Mouse (Mus musculus): ENCODE results near the gene Klf7. TPM values are rescaled to one million over a fixed set of nuclear protein-coding genes. Genes with fewer than 3 reads are reported as not detected.

Klf7 gene
- polyA plus RNA-seq, 1 experiment from 2014 or later, result 127 TPM

DNA sequence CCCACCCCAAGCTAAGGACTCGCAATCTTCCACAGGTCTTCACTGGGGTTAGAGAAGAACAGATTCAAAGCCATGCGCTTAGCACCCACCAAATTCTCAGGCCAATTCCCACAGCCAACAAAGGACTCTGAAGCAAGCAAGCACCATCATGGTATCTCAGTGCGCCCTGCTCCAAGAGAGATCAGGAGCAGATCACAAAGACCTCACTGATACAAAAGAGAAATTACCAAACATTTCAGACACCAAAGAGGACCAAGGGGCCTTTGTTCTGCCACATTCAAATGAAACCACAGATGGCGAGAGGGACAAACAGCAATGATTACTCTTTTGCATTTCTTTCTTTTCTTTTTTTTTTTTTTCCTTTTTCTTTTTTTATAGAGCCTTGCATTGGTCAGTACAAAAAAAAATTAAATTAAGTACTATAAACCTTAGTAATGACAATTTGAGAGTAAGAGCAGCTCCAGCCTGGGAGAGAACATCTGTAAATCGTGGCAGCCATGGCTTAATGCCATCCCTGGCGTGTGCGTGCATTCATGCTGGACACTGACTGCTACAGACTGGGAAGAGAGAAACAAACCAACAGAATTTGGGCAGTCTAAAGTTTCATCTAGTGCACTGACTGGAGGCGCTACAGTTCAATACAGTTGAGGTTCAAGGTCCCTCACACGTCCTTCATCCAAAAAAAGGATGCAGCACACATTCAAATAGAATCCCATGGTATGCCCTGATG lies 89.4 kb downstream of the Klf7 start:
- peaks cover 14% of the 10 kb centered on the region; the same call in 1 of the 2 replicates for H3K36me3 ChIP-seq (ENCODE audit: control insufficient read depth, insufficient read depth, low read length)
- H3K4me1 ChIP-seq (ENCODE audit: control insufficient read depth, insufficient read depth, low read depth, low read length), result peaks cover 4% of the 10 kb centered on the region
- H3K27me3 ChIP-seq (replicated peaks; ENCODE audit: control insufficient read depth, insufficient read depth, low read length), result no peaks in the 10 kb centered on the region
- ATAC-seq, result no peak
- H3K4me2 ChIP-seq (ENCODE audit: low read length), result no peak overlapping the region
- H3K4me3 ChIP-seq (ENCODE audit: low read length), result no peak overlapping the region
- H3K9ac ChIP-seq (ENCODE audit: low read depth, low read length), result no peak overlapping the region
- 81% methylated on average over 9 of the region's 9 CpGs for WGBS
- H3K27ac ChIP-seq (ENCODE audit: low read depth, low read length), result no peak overlapping the region
- no peaks in the 10 kb centered on the region for H3K9me3 ChIP-seq (ENCODE audit: control insufficient read depth, low read length)

DNA sequence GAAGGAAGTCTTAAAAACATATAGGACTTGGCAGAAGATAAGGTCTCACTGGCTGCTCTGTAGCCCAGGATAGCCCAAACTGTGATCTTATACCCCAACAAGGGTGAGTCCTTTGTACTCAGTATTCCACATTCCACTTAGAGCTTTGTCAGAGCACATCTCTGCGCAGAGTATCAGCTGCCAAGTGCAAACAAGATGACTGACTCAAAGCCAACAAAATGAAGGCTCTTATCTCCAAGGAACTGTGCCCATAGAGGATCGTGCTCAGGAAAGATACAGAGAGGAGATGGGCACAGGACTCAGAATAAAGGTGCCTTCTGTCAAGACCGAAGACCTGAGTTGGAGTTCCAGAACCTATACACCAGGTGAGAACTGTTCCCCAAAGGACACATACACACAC lies 100.1 kb downstream of the Klf7 start:
- Histone ChIP-seq H3K4me2 (ENCODE audit: low read length) (no peak overlapping the region), H3K36me3 (ENCODE audit: control insufficient read depth, insufficient read depth, low read length) (no peaks in the 10 kb centered on the region), H3K9ac (ENCODE audit: low read depth, low read length) (no peak overlapping the region), H3K4me3 (ENCODE audit: low read length) (no peak overlapping the region), H3K4me1 (ENCODE audit: control insufficient read depth, insufficient read depth, low read depth, low read length) (peaks cover 10% of the 10 kb centered on the region), H3K27me3 (replicated peaks; ENCODE audit: control insufficient read depth, insufficient read depth, low read length) (no peaks in the 10 kb centered on the region), H3K27ac (ENCODE audit: low read depth, low read length) (no peak overlapping the region), H3K9me3 (ENCODE audit: control insufficient read depth, low read length) (no peaks in the 10 kb centered on the region)
- WGBS, result 95% methylated on average over 3 of the region's 3 CpGs
- ATAC-seq, result no peak

DNA sequence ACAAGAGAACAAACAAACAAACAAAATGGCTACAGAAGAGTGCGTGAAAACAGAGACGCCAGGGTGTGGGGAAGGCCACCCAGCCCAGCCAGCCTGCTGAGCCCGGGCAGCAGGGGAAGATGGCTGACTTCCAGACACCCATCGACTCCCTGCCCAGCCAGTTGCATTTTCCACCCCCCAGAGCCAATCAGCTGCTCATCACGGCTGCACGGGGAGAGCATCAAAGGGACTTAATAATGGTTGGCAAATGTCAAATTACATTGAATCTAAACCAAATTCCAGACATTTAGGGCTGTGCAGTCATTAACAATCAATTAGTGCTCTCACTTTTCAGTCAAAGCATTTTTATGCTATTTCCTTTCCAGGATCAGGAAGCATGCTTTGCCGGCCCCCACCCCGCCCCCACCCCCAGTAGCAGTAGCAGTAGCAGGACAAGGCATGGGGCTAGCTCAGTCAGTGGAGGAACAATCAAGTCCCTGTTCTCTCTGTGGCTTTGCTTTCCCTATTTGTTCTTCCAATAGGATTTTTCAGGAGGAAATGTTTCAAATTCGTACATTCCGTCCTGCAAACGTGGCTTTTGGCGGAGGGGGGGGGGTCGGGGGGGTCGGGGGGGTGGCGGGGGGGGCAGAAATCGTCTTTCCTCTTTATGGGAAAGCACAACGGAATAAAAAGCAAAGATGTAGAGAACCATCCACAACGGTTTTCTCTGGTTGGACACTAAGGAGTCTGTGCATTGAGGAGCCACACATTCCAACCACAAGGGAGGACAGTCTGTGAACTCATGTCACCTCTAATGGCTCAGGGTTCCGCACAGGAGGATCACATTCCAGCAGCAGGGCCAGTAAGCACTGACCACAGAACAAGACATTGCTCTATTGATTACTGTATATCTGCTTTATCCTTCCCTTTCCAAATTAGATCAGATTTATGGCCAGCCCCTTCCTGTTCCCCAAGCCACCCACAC lies 101.1 kb downstream of the Klf7 start:
- Histone ChIP-seq H3K27me3 (replicated peaks; ENCODE audit: control insufficient read depth, insufficient read depth, low read length) (no peaks in the 10 kb centered on the region), H3K36me3 (ENCODE audit: control insufficient read depth, insufficient read depth, low read length) (no peaks in the 10 kb centered on the region), H3K4me1 (ENCODE audit: control insufficient read depth, insufficient read depth, low read depth, low read length) (peaks cover 10% of the 10 kb centered on the region), H3K4me3 (ENCODE audit: low read length) (no peak overlapping the region), H3K9me3 (ENCODE audit: control insufficient read depth, low read length) (no peaks in the 10 kb centered on the region), H3K27ac (ENCODE audit: low read depth, low read length) (peak overlapping the region; percentile 36; the same call in 1 of the 2 replicates), H3K4me2 (ENCODE audit: low read length) (peak overlapping the region; percentile 36), H3K9ac (ENCODE audit: low read depth, low read length) (no peak overlapping the region; the same call in 1 of the 2 replicates)
- 28% methylated on average over 19 of the region's 19 CpGs for WGBS
- peak; percentile 76 for ATAC-seq

DNA sequence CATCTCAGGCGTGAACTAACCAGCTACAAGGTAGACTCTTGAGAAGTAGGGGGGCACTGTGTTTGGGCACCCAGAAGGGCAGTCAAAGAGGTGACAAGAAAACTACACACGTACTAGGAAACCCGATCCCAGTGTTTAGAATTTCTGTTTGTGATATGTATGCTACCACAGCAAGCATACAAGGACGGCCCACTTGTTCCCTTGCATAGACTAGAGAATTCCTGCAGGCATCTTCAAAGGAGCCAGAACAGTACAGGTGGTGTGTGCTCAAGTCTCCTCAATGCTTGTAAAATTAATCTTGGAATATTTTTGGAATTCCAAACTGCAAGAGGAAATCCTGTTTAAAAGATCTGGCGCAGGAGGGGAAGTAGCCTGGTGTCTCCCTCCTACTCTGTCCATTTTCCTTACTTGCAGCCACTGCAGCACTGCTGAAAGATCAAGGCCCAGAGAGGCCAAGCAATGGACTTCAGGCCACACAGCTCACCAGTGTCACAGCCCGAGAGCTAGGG lies 102.9 kb downstream of the Klf7 start:
- Histone ChIP-seq H3K9ac (ENCODE audit: low read depth, low read length) (no peak overlapping the region), H3K27me3 (replicated peaks; ENCODE audit: control insufficient read depth, insufficient read depth, low read length) (no peaks in the 10 kb centered on the region), H3K9me3 (ENCODE audit: control insufficient read depth, low read length) (no peaks in the 10 kb centered on the region), H3K4me1 (ENCODE audit: control insufficient read depth, insufficient read depth, low read depth, low read length) (peaks cover 10% of the 10 kb centered on the region), H3K27ac (ENCODE audit: low read depth, low read length) (no peak overlapping the region), H3K4me2 (ENCODE audit: low read length) (no peak overlapping the region), H3K4me3 (ENCODE audit: low read length) (no peak overlapping the region), H3K36me3 (ENCODE audit: control insufficient read depth, insufficient read depth, low read length) (no peaks in the 10 kb centered on the region)
- WGBS, result 73% methylated on average over 6 of the region's 6 CpGs
- no peak for ATAC-seq

GRCm38 (mm10) chr1:64018466-64019077 lies 103.5 kb downstream of the Klf7 start:
- Histone ChIP-seq H3K4me1 (ENCODE audit: control insufficient read depth, insufficient read depth, low read depth, low read length) (peaks cover 10% of the 10 kb centered on the region), H3K9ac (ENCODE audit: low read depth, low read length) (0 out of 2 replicates have a peak overlapping the region, but pooled peaks have one; percentile 15), H3K27me3 (replicated peaks; ENCODE audit: control insufficient read depth, insufficient read depth, low read length) (no peaks in the 10 kb centered on the region), H3K36me3 (ENCODE audit: control insufficient read depth, insufficient read depth, low read length) (no peaks in the 10 kb centered on the region), H3K4me2 (ENCODE audit: low read length) (peak overlapping the region; percentile 17; the same call in 1 of the 2 replicates), H3K4me3 (ENCODE audit: low read length) (no peak overlapping the region), H3K9me3 (ENCODE audit: control insufficient read depth, low read length) (no peaks in the 10 kb centered on the region), H3K27ac (ENCODE audit: low read depth, low read length) (no peak overlapping the region)
- ATAC-seq, result no peak
- 55% methylated on average over 16 of the region's 16 CpGs for WGBS

DNA sequence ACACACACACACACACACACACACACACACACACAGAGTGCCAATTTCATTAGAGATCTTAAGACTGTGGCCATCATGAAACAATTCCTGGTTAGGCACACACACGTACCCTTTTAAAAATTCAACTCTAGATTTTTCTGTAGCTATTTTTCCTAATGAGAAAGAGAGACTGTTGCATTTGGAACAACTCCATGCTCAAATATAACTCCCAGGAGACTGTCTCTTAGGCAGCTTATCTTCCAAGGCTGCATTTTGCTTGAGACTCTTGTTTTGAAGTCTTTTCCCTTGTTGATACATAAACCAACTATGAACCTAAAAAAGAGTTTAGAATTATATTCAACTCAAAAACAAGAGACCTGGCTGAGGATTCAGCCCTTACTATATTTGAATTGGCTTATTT lies 108.0 kb downstream of the Klf7 start:
- WGBS, result 82% methylated on average over 1 of the region's 1 CpGs
- Histone ChIP-seq H3K4me1 (ENCODE audit: control insufficient read depth, insufficient read depth, low read depth, low read length) (peaks cover 5% of the 10 kb centered on the region), H3K4me2 (ENCODE audit: low read length) (no peak overlapping the region)

DNA sequence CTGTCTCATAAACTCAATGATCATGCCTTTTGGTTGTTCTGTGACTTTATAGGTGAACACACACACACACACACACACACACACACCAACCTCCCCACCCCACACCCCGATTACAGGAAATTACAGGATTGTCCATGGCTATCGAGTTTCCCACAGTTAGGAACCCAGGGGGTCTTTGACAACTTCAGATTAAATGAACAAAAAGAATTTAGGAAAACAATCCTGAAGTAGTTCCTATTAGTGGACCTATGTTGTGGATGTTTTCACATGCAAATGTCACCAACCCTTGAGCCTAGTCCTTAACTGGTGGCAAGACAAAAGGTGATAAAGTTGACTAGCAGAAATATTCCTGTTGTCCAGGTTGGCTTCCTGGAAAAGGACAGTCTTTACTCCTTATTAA lies 113.1 kb downstream of the Klf7 start:
- WGBS, result 19% methylated on average over 2 of the region's 2 CpGs
- H3K9me3 ChIP-seq (ENCODE audit: control insufficient read depth, low read length), result no peaks in the 10 kb centered on the region
- H3K9ac ChIP-seq (ENCODE audit: low read depth, low read length), result no peak overlapping the region
- H3K36me3 ChIP-seq (ENCODE audit: control insufficient read depth, insufficient read depth, low read length), result no peaks in the 10 kb centered on the region
- no peak overlapping the region for H3K27ac ChIP-seq (ENCODE audit: low read depth, low read length)
- no peak overlapping the region for H3K4me3 ChIP-seq (ENCODE audit: low read length)
- H3K4me2 ChIP-seq (ENCODE audit: low read length), result no peak overlapping the region
- no peaks in the 10 kb centered on the region for H3K27me3 ChIP-seq (replicated peaks; ENCODE audit: control insufficient read depth, insufficient read depth, low read length)
- ATAC-seq, result no peak
- no peaks in the 10 kb centered on the region for H3K4me1 ChIP-seq (ENCODE audit: control insufficient read depth, insufficient read depth, low read depth, low read length)

More for the DNA sequence above, 108.0 kb downstream of the Klf7 start:
- Histone ChIP-seq H3K9me3 (ENCODE audit: control insufficient read depth, low read length) (no peaks in the 10 kb centered on the region), H3K27ac (ENCODE audit: low read depth, low read length) (no peak overlapping the region), H3K27me3 (replicated peaks; ENCODE audit: control insufficient read depth, insufficient read depth, low read length) (no peaks in the 10 kb centered on the region), H3K4me3 (ENCODE audit: low read length) (no peak overlapping the region), H3K9ac (ENCODE audit: low read depth, low read length) (no peak overlapping the region), H3K36me3 (ENCODE audit: control insufficient read depth, insufficient read depth, low read length) (no peaks in the 10 kb centered on the region)
- no peak for ATAC-seq

DNA sequence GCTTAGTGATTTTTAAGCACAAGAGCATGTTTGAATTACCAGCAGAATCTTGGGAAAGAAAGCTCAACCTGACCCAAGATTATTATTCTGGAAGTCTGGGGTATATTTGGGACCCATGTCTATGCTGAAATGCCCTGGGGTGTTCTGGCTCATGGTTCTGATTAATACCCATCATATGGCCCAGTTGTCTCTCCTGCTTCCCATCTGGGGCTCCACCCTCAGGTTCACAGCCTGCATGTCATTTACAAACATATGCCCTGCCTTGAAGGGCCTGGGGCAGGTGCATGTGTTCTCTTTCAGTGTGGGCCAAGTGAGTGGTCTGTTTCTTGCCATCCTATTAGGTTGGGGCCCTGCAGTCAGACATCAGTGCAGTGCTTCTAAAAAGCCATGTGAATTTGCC lies 114.1 kb downstream of the Klf7 start:
- no peak overlapping the region for H3K27ac ChIP-seq (ENCODE audit: low read depth, low read length)
- H3K9ac ChIP-seq (ENCODE audit: low read depth, low read length), result no peak overlapping the region
- H3K4me2 ChIP-seq (ENCODE audit: low read length), result no peak overlapping the region
- H3K4me1 ChIP-seq (ENCODE audit: control insufficient read depth, insufficient read depth, low read depth, low read length), result peaks cover 4% of the 10 kb centered on the region
- no peaks in the 10 kb centered on the region for H3K9me3 ChIP-seq (ENCODE audit: control insufficient read depth, low read length)
- H3K4me3 ChIP-seq (ENCODE audit: low read length), result no peak overlapping the region
- H3K36me3 ChIP-seq (ENCODE audit: control insufficient read depth, insufficient read depth, low read length), result no peaks in the 10 kb centered on the region
- ATAC-seq, result no peak
- no peaks in the 10 kb centered on the region for H3K27me3 ChIP-seq (replicated peaks; ENCODE audit: control insufficient read depth, insufficient read depth, low read length)
